In the genomic region with DNA sequence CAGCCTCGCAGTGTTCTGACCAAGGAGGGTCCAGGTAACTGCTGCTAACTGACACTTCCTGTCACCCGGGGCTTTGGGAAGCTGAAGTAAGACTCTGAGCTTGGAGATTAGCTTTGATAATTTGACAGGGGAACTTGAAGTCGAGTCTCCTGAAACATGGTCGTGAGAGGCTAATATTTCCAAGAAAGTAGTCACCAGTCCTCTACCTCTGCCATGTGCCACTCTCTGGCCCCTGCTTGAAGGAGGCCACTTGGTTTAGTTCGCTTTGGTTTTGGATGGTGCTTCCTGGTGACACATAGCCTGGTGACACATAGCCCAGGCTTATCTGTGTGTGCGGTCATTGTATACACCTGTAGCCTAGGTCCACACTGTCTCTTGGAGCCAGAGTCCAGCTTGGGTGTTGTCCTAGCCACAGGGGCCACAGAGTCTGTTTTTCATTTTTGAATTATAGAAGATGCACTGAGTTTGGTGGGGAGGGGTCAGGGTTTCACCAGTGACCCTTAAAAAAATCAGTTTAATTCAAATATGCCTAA, we compare ENCODE assay signal across 8 mouse cellular contexts. TPM values are rescaled to one million over a fixed set of nuclear protein-coding genes. Genes with fewer than 3 reads are reported as not detected.
DNase-seq lines count a peak whose midpoint lies in the region; ATAC-seq and TF ChIP-seq lines count a peak whose summit lies in the region.

A gene (plus strand): TSS at position 51 of the 533 bp plus-strand sequence.

- H3K4me2 ChIP-seq in heart, postnatal 0 days (ENCODE audit: low read depth, low read length) = no peak within 1 kb of the TSS
- no peak within 1 kb of the TSS for H3K4me2 ChIP-seq in stomach, embryonic 16.5 days (ENCODE audit: low read depth, low read length)

- peaks cover 24% of the 10 kb centered on the region for H3K27me3 ChIP-seq in heart, postnatal 0 days (ENCODE audit: control insufficient read depth, insufficient read depth, low read length)
- H3K27me3 ChIP-seq in stomach, embryonic 16.5 days (ENCODE audit: control insufficient read depth, insufficient read depth, low read length) = no peaks in the 10 kb centered on the region

- no peak for TF ChIP-seq EP300 in heart, postnatal 0 days (IDR thresholded peaks at IDR 0.05; ENCODE audit: low read depth)

- intact Hi-C loops in left cerebral cortex, postnatal 36 days (cut with DNase I) = no loop called here

- no peak within 1 kb of the TSS for H3K9ac ChIP-seq in heart, postnatal 0 days (replicated peaks; ENCODE audit: low read depth, low read length)
- H3K9ac ChIP-seq in stomach, embryonic 16.5 days (ENCODE audit: low read length) = no peak within 1 kb of the TSS

- no peak within 1 kb of the TSS for H3K27ac ChIP-seq in heart, postnatal 0 days (ENCODE audit: low read depth)
- no peak within 1 kb of the TSS for H3K27ac ChIP-seq in stomach, embryonic 16.5 days (ENCODE audit: low read length)

- H3K4me1 ChIP-seq in heart, postnatal 0 days (ENCODE audit: control insufficient read depth, insufficient read depth) = peaks cover 6% of the 10 kb centered on the region
- H3K4me1 ChIP-seq in stomach, embryonic 16.5 days (ENCODE audit: control insufficient read depth, insufficient read depth, low read length) = no peaks in the 10 kb centered on the region

- no peak for DNase-seq in left cerebral cortex, adult 18-20 months (ENCODE audit: low spot score in 2 of 2)
- DNase-seq in left cerebral cortex, adult 9 months (ENCODE audit: low spot score in 2 of 2) = no peak
- no peak for DNase-seq in brain, embryonic 14.5 days (ENCODE audit: low read depth)
- no peak for DNase-seq in heart, postnatal 0 days (ENCODE audit: low spot score)
- no peak for DNase-seq in left cerebral cortex, postnatal 36 days (ENCODE audit: low spot score in 2 of 2)
- DNase-seq in B cell, adult 2 months = no peak

- 51% methylated on average over 6 of the region's 6 CpGs for WGBS in heart, postnatal 0 days
- WGBS in stomach, embryonic 16.5 days = 49% methylated on average over 6 of the region's 6 CpGs

- ATAC-seq in heart, postnatal 0 days (ENCODE audit: insufficient read depth, low read depth) = no peak
- no peak for ATAC-seq in stomach, embryonic 16.5 days (ENCODE audit: insufficient read depth, low FRiP score)
- ATAC-seq in cerebellum, adult (ENCODE audit: insufficient number of reproducible peaks, low FRiP score, low TSS enrichment) = no peak

- H3K4me3 ChIP-seq in heart, postnatal 0 days (ENCODE audit: low read depth, low read length) = no peak within 1 kb of the TSS
- H3K4me3 ChIP-seq in stomach, embryonic 16.5 days (replicated peaks; ENCODE audit: low read length) = no peak within 1 kb of the TSS

- no peaks in the 10 kb centered on the region for H3K36me3 ChIP-seq in heart, postnatal 0 days (replicated peaks; ENCODE audit: control insufficient read depth, insufficient read depth, low read length)
- no peaks in the 10 kb centered on the region for H3K36me3 ChIP-seq in stomach, embryonic 16.5 days (ENCODE audit: control insufficient read depth, insufficient read depth, low read length)

- H3K9me3 ChIP-seq in heart, postnatal 0 days (replicated peaks; ENCODE audit: control insufficient read depth, low read length) = no peaks in the 10 kb centered on the region
- H3K9me3 ChIP-seq in stomach, embryonic 16.5 days (replicated peaks; ENCODE audit: control insufficient read depth, low read length) = no peaks in the 10 kb centered on the region

- no peak for TF ChIP-seq CTCF in brain, embryonic 14.5 days (IDR thresholded peaks at IDR 0.05; ENCODE audit: borderline replicate concordance, extremely low read depth, insufficient read depth, insufficient read length)
- TF ChIP-seq CTCF in heart, postnatal 0 days (IDR thresholded peaks at IDR 0.05; ENCODE audit: low read depth) = no peak

- no peak for TF ChIP-seq POLR2A in brain, embryonic 14.5 days (IDR thresholded peaks at IDR 0.05; ENCODE audit: borderline replicate concordance, extremely low read depth, insufficient read depth, insufficient read length, poor library complexity, severe bottlenecking)

RNA-seq across cellular contexts. Expression of the gene that starts here (rescaled TPM):
- total RNA-seq in left cerebral cortex, adult 18-20 months (2021) = 10 to 100 TPM; 25.7 TPM
- 68.8 and 92.5 TPM in 2 replicates for polyA plus RNA-seq in brain, embryonic 14.5 days (2012; rRNA removed)
- 66.0 and 114 TPM in 2 replicates for total RNA-seq in heart, postnatal 0 days (2014; rRNA removed; ENCODE audit: low replicate concordance)
- polyA plus RNA-seq in heart, postnatal 0 days (2015; fragmentation: Nextera tagmentation; extraction: Ambion mirVana) = 52.1 and 52.5 TPM in 2 replicates
- total RNA-seq in left cerebral cortex, postnatal 36 days (2021) = 10 to 100 TPM; 28.2 to 32.3 TPM
- polyA plus RNA-seq in stomach, embryonic 16.5 days (2015; fragmentation: Nextera tagmentation; extraction: Ambion mirVana) = 51.4 and 55.2 TPM in 2 replicates
